Mouse (Mus musculus) large intestine, adult 2 months (tissue): ENCODE results near the gene Arhgef25. TPM values are rescaled to one million over a fixed set of nuclear protein-coding genes. Genes with fewer than 3 reads are reported as not detected.
"Not testable (repeated sequence)": the region's sequence is repeated elsewhere in the genome, so short reads cannot be mapped to it uniquely, and the experiment has no call there.

ENCODE experiments used
- DNase-seq: peaks from one replicate; pipeline ENCODE4 v3.0.0-alpha.2; 2012; ENCODE audit warnings: low read depth, low spot score
- WGBS: fragments of 180-500 bp; shearing (Covaris S2); methylation state at CpG from one replicate; pipeline ENCODE4 v1.1.7; 2018; 5-methylcytosine and 5-hydroxymethylcytosine counted together
- polyA plus RNA-seq: library from polyadenylated mRNA; depleted of rRNA; stranded (reverse); fragments of >200 nt; gene quantifications from 2 replicates; pipeline ENCODE4 v1.2.3, GENCODE M21; 2012

The Arhgef25 gene
- polyA plus RNA-seq, 1 experiment, result 20.5 TPM

GRCm38 (mm10) chr10:127171631-127172200 is 18.2 kb downstream of the Arhgef25 start:
- DNase-seq, result no peak
- WGBS, result 87% methylated on average over 15 of the region's 15 CpGs

- DNase-seq, result no peak
- 4% methylated on average over 29 of the region's 29 CpGs for WGBS
Observed at GRCm38 (mm10) chr10:127170837-127171272, 19.0 kb downstream of the Arhgef25 start.

DNA sequence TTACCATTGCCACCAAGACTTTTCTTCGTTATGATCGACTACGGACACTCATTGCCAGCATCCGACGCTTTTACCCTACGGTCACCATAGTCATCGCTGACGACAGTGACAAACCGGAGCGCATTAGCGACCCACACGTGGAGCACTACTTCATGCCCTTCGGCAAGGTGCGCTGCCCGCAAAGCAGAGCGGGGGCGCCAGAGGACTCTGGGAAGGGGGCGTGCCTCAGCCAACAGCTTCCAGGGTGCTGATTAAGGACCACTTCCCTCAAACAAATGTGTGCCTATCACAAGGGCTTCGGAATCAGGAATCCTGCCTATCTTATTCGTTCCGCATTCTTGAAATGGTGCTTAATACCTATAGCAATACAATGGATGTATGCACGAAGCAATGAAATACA is 19.9 kb downstream of the Arhgef25 start:
- DNase-seq, result no peak
- 63% methylated on average over 22 of the region's 22 CpGs for WGBS

DNA sequence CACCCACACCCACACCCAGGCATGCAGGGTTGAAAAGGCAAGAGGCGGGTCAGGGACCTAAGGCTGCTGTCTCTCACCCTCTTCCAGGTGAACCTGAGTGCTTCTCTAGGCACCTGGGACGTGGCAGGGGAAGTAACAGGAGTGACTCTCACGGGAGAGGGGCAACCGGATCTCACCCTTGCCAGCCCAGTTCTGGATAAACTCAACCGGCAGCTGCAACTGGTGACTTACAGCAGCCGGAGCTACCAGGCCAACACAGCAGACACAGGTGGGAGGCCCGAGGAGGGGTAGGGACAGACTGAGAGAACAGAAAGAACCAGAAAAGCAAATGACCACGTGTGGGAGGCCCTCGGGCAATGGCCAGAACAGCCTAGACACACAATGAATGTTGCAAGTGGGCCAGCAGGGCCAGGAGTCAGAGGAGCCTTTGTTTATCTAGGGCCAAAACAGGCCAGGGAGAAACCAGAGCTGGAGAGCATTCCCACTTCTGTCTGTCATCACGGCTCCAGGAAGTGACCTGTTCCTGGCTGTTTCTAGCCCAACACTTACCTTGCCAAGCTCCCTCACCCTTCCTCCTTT is 22.2 kb downstream of the Arhgef25 start:
- no peak for DNase-seq
- 27% methylated on average over 10 of the region's 10 CpGs for WGBS

- no peak for DNase-seq
- 31% methylated on average over 15 of the region's 15 CpGs for WGBS
Observed at GRCm38 (mm10) chr10:127166771-127167613, 22.9 kb downstream of the Arhgef25 start.

DNA sequence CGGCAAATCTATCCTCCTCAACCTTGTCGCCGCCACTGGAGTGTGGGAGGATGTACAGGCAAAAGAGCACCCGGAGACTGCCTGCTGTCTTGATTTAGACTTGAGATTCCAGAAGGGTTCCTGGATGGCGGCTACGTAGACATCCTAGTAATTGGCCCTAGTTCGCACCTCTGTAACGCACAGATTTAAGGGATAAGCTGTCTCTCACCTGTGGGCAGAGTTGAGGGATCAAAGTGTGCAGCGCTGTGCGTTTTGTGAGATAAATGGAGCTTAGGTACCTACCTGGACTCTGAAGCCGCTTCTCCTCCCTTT is 23.5 kb downstream of the Arhgef25 start:
- no peak for DNase-seq
- 7% methylated on average over 11 of the region's 11 CpGs for WGBS

DNA sequence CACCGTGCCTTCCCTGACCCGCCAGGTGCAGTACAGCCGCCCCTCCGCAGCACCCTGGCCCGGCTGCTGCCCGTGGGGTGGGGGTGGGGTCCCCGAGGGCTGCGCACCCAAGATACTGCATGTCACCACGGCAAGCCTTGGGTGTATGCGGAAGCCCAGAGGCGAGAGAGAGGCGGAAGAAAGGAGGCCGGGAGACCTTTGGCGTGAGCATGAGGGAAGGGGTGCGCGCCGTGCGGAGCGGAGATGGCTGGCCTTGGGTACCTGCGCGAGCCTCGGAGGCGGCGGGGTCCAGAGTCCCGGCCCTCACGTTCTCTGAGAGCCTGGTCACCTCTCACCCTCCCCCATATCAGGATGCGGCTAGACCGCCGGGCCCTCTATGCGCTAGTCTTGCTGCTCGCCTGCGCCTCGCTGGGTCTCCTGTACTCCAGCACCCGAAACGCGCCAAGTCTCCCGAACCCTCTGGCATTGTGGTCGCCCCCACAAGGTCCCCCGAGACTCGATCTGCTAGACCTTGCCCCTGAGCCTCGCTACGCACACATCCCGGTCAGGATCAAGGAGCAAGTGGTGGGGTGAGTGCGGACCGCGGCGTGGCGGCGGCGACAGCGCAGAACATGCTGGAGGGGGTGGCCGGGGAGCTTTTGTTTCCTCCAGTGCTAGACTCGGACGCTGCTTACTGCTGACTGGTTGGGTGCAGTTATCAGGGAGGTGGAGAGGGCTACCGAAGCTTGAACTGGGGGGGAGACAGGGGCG is 24.1 kb downstream of the Arhgef25 start:
- WGBS, result under 1% methylated on average over 56 of the region's 56 CpGs
- no peak for DNase-seq

GRCm38 (mm10) chr10:127165354-127165653 is 24.6 kb downstream of the Arhgef25 start:
- WGBS, result 1% methylated on average over 41 of the region's 42 CpGs
- DNase-seq, result no peak

DNA sequence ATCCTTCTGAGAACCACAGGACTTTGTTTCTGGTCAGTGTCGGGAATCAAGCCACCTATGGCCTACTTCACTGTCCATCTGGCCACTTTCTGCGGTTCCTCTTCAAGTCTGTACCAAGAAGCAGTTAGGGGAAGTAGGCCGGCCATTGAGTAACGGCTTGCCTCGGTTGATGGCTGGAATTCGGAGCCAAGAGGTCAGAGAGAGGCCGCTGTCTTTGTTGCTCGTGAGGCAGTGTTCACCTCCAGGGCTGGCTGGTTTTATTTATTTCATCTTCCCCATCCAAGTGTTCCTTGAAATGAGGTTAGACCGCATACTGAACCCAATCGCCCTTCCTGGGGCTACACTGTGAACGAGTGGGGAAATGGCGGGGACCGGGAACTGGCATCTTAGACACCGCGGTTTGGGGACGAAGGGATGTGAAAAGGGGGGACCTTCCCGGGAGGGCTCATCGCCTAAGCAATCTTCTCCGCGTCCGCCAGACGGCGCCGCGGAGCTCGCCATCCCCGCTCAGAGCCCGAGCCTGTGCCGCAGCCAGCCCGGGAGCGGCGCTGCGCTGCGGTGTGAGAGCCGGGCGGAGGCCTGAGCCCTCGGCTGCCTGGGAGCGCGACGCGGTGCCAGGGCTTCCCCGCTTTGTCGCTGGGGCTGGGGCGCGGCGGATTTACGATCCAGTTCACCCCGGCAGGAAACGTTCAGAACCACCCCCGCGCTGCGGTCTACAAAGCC is 25.1 kb downstream of the Arhgef25 start, which contains the start of gene B4galnt1:
Gene B4galnt1, plus strand, starts transcription at position 595 of the 723 bp plus-strand sequence.
- 3% methylated on average over 52 of the region's 52 CpGs for WGBS
- DNase-seq, result no peak

- no peak for DNase-seq
- 91% methylated on average over 4 of the region's 4 CpGs for WGBS
Observed at GRCm38 (mm10) chr10:127164190-127164589, 25.7 kb downstream of the Arhgef25 start.

GRCm38 (mm10) chr10:127162771-127163261 is 27.1 kb downstream of the Arhgef25 start:
- not testable (repeated sequence) for DNase-seq
- 64% methylated on average over 7 of the region's 7 CpGs for WGBS

DNA sequence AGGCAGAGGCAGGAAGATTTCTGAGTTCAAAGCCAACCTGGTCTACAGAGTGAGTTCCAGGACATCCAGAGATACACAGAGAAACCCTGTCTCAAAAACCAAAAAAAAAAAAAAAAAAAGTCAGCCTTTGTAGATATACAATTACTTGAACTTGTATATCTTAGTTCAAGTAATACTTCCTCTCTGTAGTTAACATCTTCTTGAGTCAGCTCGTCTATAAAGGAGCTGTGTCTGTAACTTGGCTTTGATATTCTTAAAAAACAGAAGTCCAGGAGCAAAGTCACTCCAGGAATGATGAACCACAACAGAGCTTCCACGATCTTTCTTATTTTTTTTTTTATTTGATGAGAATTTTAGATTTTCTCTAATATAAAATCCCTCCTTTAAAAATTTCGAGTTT is 29.2 kb downstream of the Arhgef25 start:
- no peak for DNase-seq
- WGBS, result 77% methylated on average over 3 of the region's 3 CpGs

DNA sequence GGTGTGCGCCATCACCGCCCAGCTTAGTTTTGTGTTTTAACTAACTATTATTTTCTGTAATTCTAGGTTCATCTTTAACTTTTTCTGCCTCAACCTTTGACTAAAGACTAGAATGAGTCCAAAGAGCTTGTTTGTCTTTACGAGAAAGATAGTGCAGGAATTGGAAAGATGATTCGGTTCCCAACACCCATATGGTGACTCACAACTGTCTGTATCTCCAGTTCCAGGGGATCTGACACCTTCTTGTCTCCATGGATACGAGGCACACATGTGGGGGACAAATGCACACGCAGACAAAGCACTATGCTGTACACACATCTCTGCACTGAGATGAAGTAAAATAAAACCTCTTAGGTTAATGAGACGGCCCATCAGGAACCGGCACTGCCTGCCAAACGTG is 29.8 kb downstream of the Arhgef25 start:
- 67% methylated on average over 9 of the region's 9 CpGs for WGBS

DNA sequence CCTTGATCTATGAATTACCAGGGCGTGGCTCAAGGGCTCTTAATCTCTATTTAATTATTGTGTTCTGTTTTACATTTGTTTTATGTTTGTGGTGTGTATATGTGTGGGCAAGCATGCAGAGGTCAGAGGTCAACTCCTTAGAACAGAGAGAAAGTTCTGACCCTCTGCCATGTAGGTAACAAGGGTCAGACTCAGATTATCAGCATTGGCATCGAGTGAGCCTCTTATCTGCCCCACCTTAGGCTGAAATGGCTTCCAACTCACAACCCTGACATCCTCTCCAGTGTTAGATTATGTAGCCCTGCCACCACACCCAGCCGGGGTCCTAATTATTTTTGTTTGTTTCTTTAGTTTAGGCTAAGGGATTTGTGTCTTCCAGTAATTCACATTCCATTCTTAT is 31.4 kb downstream of the Arhgef25 start:
- WGBS, result 35% methylated on average over 3 of the region's 3 CpGs
- no peak for DNase-seq

More for the DNA sequence above, 29.8 kb downstream of the Arhgef25 start:
- no peak for DNase-seq

- WGBS, result 30% methylated on average over 1 of the region's 1 CpGs
- no peak for DNase-seq
Observed at GRCm38 (mm10) chr10:127156511-127156910, 33.4 kb downstream of the Arhgef25 start.

DNA sequence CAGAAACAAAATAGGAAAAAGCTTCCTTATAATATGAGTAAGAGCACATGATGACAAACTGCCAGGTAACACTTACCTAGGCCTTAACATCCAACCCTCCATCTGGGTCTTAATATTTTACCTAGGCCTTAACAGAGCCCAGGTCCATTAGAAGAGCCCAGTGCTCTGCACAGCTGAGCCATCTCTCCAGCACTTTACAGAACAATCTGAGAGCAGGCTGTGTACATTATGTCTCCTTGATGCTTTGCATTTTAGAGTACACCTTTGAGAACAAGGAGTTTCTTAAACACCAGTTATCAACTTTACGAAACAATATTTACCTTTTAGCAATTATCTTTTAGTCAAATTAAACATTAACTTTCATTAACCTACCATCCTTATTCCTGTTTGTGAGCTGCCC is 33.8 kb downstream of the Arhgef25 start:
- no peak for DNase-seq
- 47% methylated on average over 1 of the region's 1 CpGs for WGBS

DNA sequence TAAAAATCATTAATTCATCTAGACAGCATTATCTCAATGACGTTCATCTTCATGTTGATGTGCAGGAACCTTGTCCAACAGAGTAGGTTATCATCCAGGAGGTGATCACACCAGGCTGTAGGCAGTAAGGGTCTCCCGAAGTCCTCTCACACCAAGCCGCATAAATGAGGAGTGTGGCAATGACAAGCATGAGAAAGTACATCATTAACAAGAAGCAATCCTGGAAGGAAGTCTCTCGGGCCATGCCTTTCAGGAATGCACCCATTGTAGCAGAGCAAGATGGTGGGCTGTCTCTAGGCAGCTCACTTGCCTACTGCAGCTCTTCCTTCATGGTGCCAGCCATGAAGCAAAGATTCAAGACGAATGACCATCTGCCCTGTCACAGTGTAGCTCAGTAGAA is 35.2 kb downstream of the Arhgef25 start:
- DNase-seq, result no peak
- 54% methylated on average over 5 of the region's 5 CpGs for WGBS

DNA sequence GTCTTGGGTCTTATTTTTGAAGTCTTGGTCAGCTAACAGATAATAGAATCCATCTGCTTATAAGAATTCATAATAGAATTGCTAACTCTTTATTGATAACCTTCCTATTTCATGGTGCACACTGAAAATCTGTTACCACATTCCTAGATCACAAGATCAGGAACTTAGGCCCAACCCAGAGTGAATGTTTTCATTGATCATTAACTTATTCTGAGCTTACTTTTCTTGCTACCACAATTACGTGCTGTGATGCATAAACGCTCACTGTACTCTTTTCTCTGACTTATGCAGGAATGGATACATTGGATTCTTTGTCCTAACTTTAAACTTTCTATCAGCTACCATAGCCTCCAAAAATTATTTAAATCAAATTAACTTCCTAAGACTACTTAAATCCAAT is 35.6 kb downstream of the Arhgef25 start:
- DNase-seq, result no peak
- 27% methylated on average over 2 of the region's 2 CpGs for WGBS

GRCm38 (mm10) chr10:127153323-127153722 is 36.6 kb downstream of the Arhgef25 start:
- WGBS, result 94% methylated on average over 7 of the region's 7 CpGs
- no peak for DNase-seq

GRCm38 (mm10) chr10:127152556-127152955 is 37.3 kb downstream of the Arhgef25 start:
- not testable (repeated sequence) for DNase-seq
- 78% methylated on average over 10 of the region's 10 CpGs for WGBS
